Mouse (Mus musculus): ENCODE data around the gene Lpgat1. TPM values are rescaled to one million over a fixed set of nuclear protein-coding genes. Genes with fewer than 3 reads are reported as not detected.

Gene Lpgat1
- 2.7 TPM for polyA plus RNA-seq (2017; shearing (Covaris generic))

GRCm38 (mm10) chr1:191717601-191718498, at the start of gene Lpgat1:
Lpgat1 (plus strand) TSS chr1:191717834.

GRCm38 (mm10) chr1:191821326-191822091, 103.9 kb downstream of the Lpgat1 start, which contains the start of gene Nek2:
Nek2 (plus strand) TSS chr1:191821444.

Other genes with a start within 250 kb of the Lpgat1 start
- gene Dtl, start 142.3 kb upstream of the Lpgat1 start, polyA plus RNA-seq (2017; shearing (Covaris generic)): 7.7 TPM
- 52.8 TPM for gene Ints7, start 142.2 kb upstream of the Lpgat1 start, polyA plus RNA-seq (2017; shearing (Covaris generic))
- gene Nek2, start 103.6 kb downstream of the Lpgat1 start, polyA plus RNA-seq (2017; shearing (Covaris generic)): 0.86 TPM
- gene Slc30a1, start 188.9 kb downstream of the Lpgat1 start, polyA plus RNA-seq (2017; shearing (Covaris generic)): 0.42 TPM

Data from CD4-positive, CD25-positive, alpha-beta regulatory T cell, adult 9 weeks (primary cell).